Mouse (Mus musculus) bone marrow macrophage, adult 2 months (primary cell): Measurements from ENCODE around the gene Myo1d.

Experiments used
- CTCF ChIP-seq: IDR thresholded peaks from 2 replicates; pipeline ENCODE4 v1.5.1; 2012; ENCODE audit warnings: low read depth, mild to moderate bottlenecking, low read length, moderate library complexity
- POLR2A ChIP-seq: IDR thresholded peaks from 2 replicates; pipeline ENCODE4 v1.6.1; 2012; ENCODE audit warnings: mild to moderate bottlenecking, low read depth, low read length, borderline replicate concordance

DNA sequence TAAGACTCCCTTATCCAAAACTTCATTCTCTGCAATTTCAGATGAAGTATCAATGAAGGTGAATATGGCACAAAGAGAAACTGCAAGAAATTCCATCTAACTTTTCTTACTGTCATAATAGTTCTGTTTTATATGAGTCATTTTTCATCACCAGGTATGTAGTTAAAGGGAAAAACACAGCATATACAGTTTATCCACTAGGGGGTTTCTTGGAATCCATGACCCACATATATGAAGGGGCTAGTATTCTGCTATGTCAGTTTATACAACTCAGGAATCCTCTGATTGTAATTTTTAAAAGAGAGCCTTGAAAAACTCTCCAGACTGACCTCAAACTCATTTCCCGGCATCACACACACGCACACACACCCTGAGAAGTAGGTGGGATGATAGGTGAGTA lies 2.1 kb downstream of the Myo1d start:
- TF ChIP-seq CTCF, result no peak
- TF ChIP-seq POLR2A, result no peak
